Mouse (Mus musculus) spleen, embryonic (tissue): ENCODE results near the gene Znfx1.

Source experiments
- CTCF ChIA-PET: fragments of 350-600 bp; sonication (Branson Sonifier 250); formaldehyde crosslinking; loops from one replicate; lab custom pipeline; 2022; lab: Charles Lee

Znfx1 gene

GRCm38 (mm10) chr2:166996533-166996894 lies 66.3 kb downstream of the Znfx1 start:
- CTCF ChIA-PET = interaction anchor here (0.6 kb wide), 1 partner anchor 12 kb away, joined by 3 read pairs; no protein-coding TSS in a partner anchor

- CTCF ChIA-PET = no interaction called here
Observed at GRCm38 (mm10) chr2:166995796-166996532, 66.9 kb downstream of the Znfx1 start, which contains the start of gene Stau1. Gene Stau1 (minus strand): TSS chr2:166996299.

GRCm38 (mm10) chr2:166995021-166995795 lies 67.6 kb downstream of the Znfx1 start:
- CTCF ChIA-PET = interaction anchor here (0.7 kb wide), 1 partner anchor 15 kb away, joined by 3 read pairs; no protein-coding TSS in a partner anchor

- CTCF ChIA-PET = no interaction called here
Observed at GRCm38 (mm10) chr2:166991945-166992344, 70.9 kb downstream of the Znfx1 start.

- CTCF ChIA-PET = no interaction called here
Observed at GRCm38 (mm10) chr2:166990861-166991260, 72.0 kb downstream of the Znfx1 start.
